Mouse (Mus musculus) C2C12 (cell line): ENCODE results near the gene Rhbdl1.

Experiments
- CEBPB ChIP-seq: IDR thresholded peaks from one replicate; pipeline ENCODE4 v1.6.1; 2011; ENCODE audit warnings: low read depth, mild to moderate bottlenecking, control low read depth, moderate library complexity
- CTCF ChIP-seq: IDR thresholded peaks from one replicate; pipeline ENCODE4 v1.5.1; 2011; ENCODE audit not compliant: control insufficient read depth, insufficient read depth, insufficient read length
- FOSL1 ChIP-seq: IDR thresholded peaks from one replicate; pipeline ENCODE4 v1.8.0; 2011; ENCODE audit warnings: mild to moderate bottlenecking, low read length; ENCODE audit not compliant: poor library complexity, insufficient read depth, severe bottlenecking
- MYOD1 ChIP-seq: IDR thresholded peaks from one replicate; pipeline ENCODE4 v1.6.1; 2011; ENCODE audit warnings: low read depth; ENCODE audit not compliant: control insufficient read depth, insufficient read length
- MYOG ChIP-seq: IDR thresholded peaks from one replicate; pipeline ENCODE4 v1.6.1; 2011; ENCODE audit not compliant: control insufficient read depth, insufficient read length; ENCODE audit errors: extremely low read depth

- no peak for TF ChIP-seq CTCF
- no peak for TF ChIP-seq CEBPB
- TF ChIP-seq FOSL1, result no peak
- TF ChIP-seq MYOD1, result no peak
- no peak for TF ChIP-seq MYOG
Observed at GRCm38 (mm10) chr17:25837533-25837932, 438 bp upstream of the Rhbdl1 start.
